Mouse (Mus musculus) hindbrain, embryonic 10.5 days (tissue): Measurements from ENCODE around the gene Pacsin2. TPM values are rescaled to one million over a fixed set of nuclear protein-coding genes. Genes with fewer than 3 reads are reported as not detected.

ENCODE experiments used
- DNase-seq: peaks from one replicate; pipeline ENCODE4 v3.0.0-alpha.2; 2017; ENCODE audit warnings: low spot score
- H3K27ac ChIP-seq: fragments of 300-500 bp; sonication (generic); 2 replicates; pipeline ENCODE4 v1.5.1; 2016; ENCODE audit warnings: mild to moderate bottlenecking, moderate library complexity
- H3K27me3 ChIP-seq: fragments of 300-500 bp; sonication (generic); 2 replicates; pipeline ENCODE4 v1.6.1; 2016; ENCODE audit warnings: mild to moderate bottlenecking; ENCODE audit not compliant: poor library complexity, insufficient read depth, severe bottlenecking
- H3K36me3 ChIP-seq: fragments of 300-500 bp; sonication (generic); 2 replicates; pipeline ENCODE4 v1.6.1; 2016; ENCODE audit warnings: mild to moderate bottlenecking, moderate library complexity
- H3K4me1 ChIP-seq: fragments of 300-500 bp; sonication (generic); replicated peaks from 2 replicates; pipeline ENCODE4 v1.6.1; 2016; ENCODE audit warnings: mild to moderate bottlenecking
- H3K4me3 ChIP-seq: fragments of 300-500 bp; sonication (generic); 2 replicates; pipeline ENCODE4 v1.5.1; 2016; ENCODE audit warnings: mild to moderate bottlenecking, moderate library complexity
- H3K9me3 ChIP-seq: fragments of 300-500 bp; sonication (generic); 2 replicates; pipeline ENCODE4 v1.6.1; 2016; ENCODE audit warnings: mild to moderate bottlenecking, moderate library complexity
- WGBS: fragments of 180-500 bp; shearing (Covaris S2); methylation state at CpG from one replicate; pipeline ENCODE4 v1.1.7; 2016; 5-methylcytosine and 5-hydroxymethylcytosine counted together
- polyA plus RNA-seq: library from polyadenylated mRNA; unstranded; fragments of >200 nt; fragmentation: Nextera tagmentation; extraction: Ambion mirVana; gene quantifications from 2 replicates; pipeline ENCODE4 v1.2.1, GENCODE M21; 2016

Pacsin2 gene
- polyA plus RNA-seq, 1 experiment from 2014 or later = 53.3 TPM

GRCm38 (mm10) chr15:83493856-83494571, 29.6 kb upstream of the Pacsin2 start:
- Histone ChIP-seq H3K4me3 (no peak overlapping the region), H3K36me3 (peaks cover 97% of the 10 kb centered on the region), H3K27me3 (no peaks in the 10 kb centered on the region), H3K4me1 (no peaks in the 10 kb centered on the region; the same call in 1 of the 2 replicates), H3K27ac (no peak overlapping the region), H3K9me3 (no peaks in the 10 kb centered on the region)
- DNase-seq = no peak
- WGBS = 90% methylated on average over 7 of the region's 7 CpGs

GRCm38 (mm10) chr15:83491891-83492290, 27.5 kb upstream of the Pacsin2 start:
- Histone ChIP-seq H3K36me3 (peaks cover 93% of the 10 kb centered on the region), H3K27me3 (no peaks in the 10 kb centered on the region), H3K27ac (no peak overlapping the region), H3K4me3 (no peak overlapping the region), H3K9me3 (no peaks in the 10 kb centered on the region), H3K4me1 (peaks cover 4% of the 10 kb centered on the region; the same call in 1 of the 2 replicates)
- DNase-seq = no peak
- 90% methylated on average over 5 of the region's 5 CpGs for WGBS

- H3K4me3 ChIP-seq = no peak overlapping the region
- WGBS = 96% methylated on average over 20 of the region's 20 CpGs
- peaks cover 89% of the 10 kb centered on the region for H3K36me3 ChIP-seq
- 0 out of 2 replicates have a peak, but pooled peaks cover 4% of the 10 kb centered on the region for H3K4me1 ChIP-seq
- no peak for DNase-seq
- no peak overlapping the region for H3K27ac ChIP-seq
- no peaks in the 10 kb centered on the region for H3K9me3 ChIP-seq
- no peaks in the 10 kb centered on the region for H3K27me3 ChIP-seq
Observed at GRCm38 (mm10) chr15:83489471-83489870, 25.1 kb upstream of the Pacsin2 start.

DNA sequence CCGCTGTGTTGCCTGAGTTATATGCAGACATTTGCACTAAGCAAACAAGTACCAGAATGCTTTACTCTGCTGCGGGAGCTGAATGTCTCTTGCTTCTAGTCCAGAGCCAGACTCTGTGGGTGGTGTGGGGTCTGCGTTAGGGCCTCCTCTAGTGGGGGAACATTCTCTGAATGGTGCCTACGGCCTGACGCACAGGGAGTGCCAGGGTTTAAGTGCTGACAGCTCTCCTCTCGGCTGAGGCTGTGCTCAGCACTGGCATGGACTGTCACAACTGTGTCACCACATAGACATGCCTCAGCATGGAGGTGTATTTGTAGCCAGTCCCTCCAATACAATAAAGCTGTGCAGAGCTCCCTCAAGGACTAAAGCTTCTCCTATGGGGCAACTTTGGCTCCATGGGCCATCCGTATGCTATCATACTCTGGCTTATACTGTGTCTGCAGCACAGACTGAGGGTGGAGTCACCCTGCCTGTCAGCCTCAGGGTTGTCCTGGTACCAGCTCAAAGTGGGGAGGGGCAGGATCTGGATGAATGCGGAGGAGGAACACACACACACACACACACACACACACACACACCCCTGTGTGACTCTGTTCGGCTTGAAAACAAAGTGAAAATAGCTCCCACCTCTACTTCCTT, 23.2 kb upstream of the Pacsin2 start:
- no peak overlapping the region for H3K4me3 ChIP-seq
- WGBS = 74% methylated on average over 9 of the region's 9 CpGs
- peaks cover 82% of the 10 kb centered on the region for H3K36me3 ChIP-seq
- H3K4me1 ChIP-seq = 0 out of 2 replicates have a peak, but pooled peaks cover 4% of the 10 kb centered on the region
- H3K27me3 ChIP-seq = no peaks in the 10 kb centered on the region
- DNase-seq = no peak
- no peaks in the 10 kb centered on the region for H3K9me3 ChIP-seq
- no peak overlapping the region for H3K27ac ChIP-seq

DNA sequence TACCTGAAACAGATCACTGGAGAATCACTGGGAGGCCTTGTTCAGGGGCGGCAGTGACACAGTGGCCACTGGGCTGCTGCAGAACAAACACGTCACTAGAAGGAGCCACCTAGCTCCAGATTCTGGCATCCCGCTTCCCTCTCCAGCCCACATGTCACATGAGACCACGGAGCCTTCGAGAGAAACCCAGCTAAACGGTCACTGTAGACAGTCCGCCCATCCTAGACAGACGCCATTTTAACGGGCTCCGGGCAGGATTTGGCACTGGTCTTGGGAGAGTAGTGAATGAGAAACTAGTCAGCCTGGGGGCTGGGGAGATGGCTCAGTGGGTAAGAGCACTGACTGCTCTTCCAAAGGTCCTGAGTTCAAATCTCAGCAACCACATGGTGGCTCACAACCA, 19.9 kb upstream of the Pacsin2 start:
- Histone ChIP-seq H3K36me3 (peaks cover 52% of the 10 kb centered on the region), H3K27me3 (no peaks in the 10 kb centered on the region), H3K27ac (no peak overlapping the region), H3K4me3 (no peak overlapping the region), H3K9me3 (no peaks in the 10 kb centered on the region), H3K4me1 (peaks cover 15% of the 10 kb centered on the region; the same call in 1 of the 2 replicates)
- no peak for DNase-seq
- 90% methylated on average over 10 of the region's 10 CpGs for WGBS

GRCm38 (mm10) chr15:83483482-83483881, 19.1 kb upstream of the Pacsin2 start:
- DNase-seq = peak; percentile 14
- no peaks in the 10 kb centered on the region for H3K27me3 ChIP-seq
- WGBS = 44% methylated on average over 2 of the region's 2 CpGs
- no peak overlapping the region for H3K27ac ChIP-seq
- peaks cover 22% of the 10 kb centered on the region for H3K4me1 ChIP-seq
- H3K9me3 ChIP-seq = no peaks in the 10 kb centered on the region
- no peak overlapping the region for H3K4me3 ChIP-seq
- peaks cover 46% of the 10 kb centered on the region for H3K36me3 ChIP-seq

DNA sequence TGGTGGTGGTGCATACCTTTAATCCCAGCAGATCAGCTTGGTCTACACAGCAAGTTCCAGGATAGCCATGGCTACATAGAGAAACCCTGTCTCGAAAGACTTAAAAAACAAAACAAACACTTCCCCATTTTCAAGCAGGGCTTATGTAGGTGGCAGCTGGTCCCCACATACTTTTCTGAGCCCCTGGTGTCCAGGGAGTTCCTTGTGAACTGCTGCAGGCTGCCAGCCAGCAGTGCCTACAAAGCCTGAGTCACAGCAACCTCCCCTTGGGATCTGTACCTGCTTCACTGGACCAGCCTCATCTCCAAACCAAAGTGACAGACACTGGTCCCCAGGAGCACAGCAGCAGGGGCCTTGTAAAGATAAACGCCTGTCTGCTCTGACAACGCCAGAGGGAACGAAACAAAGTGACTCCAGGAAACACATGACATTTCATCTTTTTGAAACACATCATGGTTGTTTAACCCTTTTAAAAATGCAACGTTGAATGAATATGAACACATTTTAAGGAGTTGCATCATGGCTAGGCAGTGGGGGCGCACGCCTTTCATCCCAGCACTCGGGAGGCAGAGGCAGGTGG, 18.3 kb upstream of the Pacsin2 start:
- H3K27me3 ChIP-seq = no peaks in the 10 kb centered on the region
- WGBS = 73% methylated on average over 8 of the region's 8 CpGs
- H3K27ac ChIP-seq = no peak overlapping the region
- peaks cover 18% of the 10 kb centered on the region for H3K4me1 ChIP-seq
- no peak overlapping the region for H3K4me3 ChIP-seq
- DNase-seq = no peak
- no peaks in the 10 kb centered on the region for H3K9me3 ChIP-seq
- H3K36me3 ChIP-seq = peaks cover 40% of the 10 kb centered on the region

GRCm38 (mm10) chr15:83481236-83481780, 16.9 kb upstream of the Pacsin2 start:
- 69% methylated on average over 10 of the region's 10 CpGs for WGBS

GRCm38 (mm10) chr15:83479818-83480217, 15.4 kb upstream of the Pacsin2 start:
- 89% methylated on average over 4 of the region's 4 CpGs for WGBS
- Histone ChIP-seq H3K4me3 (no peak overlapping the region), H3K4me1 (peaks cover 18% of the 10 kb centered on the region), H3K27ac (no peak overlapping the region), H3K9me3 (no peaks in the 10 kb centered on the region), H3K36me3 (peaks cover 11% of the 10 kb centered on the region), H3K27me3 (no peaks in the 10 kb centered on the region)
- no peak for DNase-seq

More at GRCm38 (mm10) chr15:83481236-83481780, 16.9 kb upstream of the Pacsin2 start:
- peaks cover 18% of the 10 kb centered on the region for H3K4me1 ChIP-seq
- H3K27ac ChIP-seq = no peak overlapping the region
- H3K36me3 ChIP-seq = peaks cover 25% of the 10 kb centered on the region
- H3K9me3 ChIP-seq = no peaks in the 10 kb centered on the region
- no peaks in the 10 kb centered on the region for H3K27me3 ChIP-seq
- H3K4me3 ChIP-seq = no peak overlapping the region
- DNase-seq = no peak

GRCm38 (mm10) chr15:83478096-83478495, 13.7 kb upstream of the Pacsin2 start:
- 75% methylated on average over 3 of the region's 3 CpGs for WGBS
- no peaks in the 10 kb centered on the region for H3K27me3 ChIP-seq
- peaks cover 31% of the 10 kb centered on the region for H3K4me1 ChIP-seq
- no peak for DNase-seq
- no peak overlapping the region for H3K27ac ChIP-seq
- H3K36me3 ChIP-seq = no peaks in the 10 kb centered on the region
- H3K9me3 ChIP-seq = no peaks in the 10 kb centered on the region
- no peak overlapping the region for H3K4me3 ChIP-seq

DNA sequence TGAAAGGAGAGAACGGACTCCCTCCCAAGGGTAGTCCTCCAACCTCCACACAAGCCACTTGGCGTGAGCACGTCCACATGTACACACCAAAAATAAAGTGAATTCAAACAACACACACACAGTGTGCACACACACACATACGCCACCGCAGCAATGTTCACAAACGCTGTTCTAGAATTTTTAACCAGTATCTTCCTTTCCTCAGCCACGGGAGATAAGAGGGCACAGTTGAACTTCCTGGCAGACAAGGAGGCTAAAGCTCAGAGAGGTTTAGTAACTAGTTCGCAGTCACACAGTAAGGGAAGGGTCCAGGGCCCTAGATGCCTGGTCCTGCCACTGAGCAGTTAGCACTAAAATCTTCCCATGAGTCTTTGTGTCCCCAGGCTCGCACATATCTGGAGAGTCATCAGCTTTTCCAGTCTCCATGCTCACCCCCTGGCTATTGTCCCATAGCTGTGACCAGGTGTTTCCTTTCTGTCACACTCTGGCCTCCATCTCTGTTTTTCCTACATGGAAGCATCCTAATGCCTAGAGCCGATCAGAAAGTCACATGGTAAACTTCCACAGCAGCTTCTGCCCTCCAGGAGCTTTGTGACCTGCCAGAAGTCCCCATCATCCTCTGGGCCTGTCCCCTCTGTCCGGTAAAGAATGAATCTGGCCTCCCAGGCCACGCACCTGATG, 12.3 kb upstream of the Pacsin2 start:
- no peaks in the 10 kb centered on the region for H3K9me3 ChIP-seq
- no peaks in the 10 kb centered on the region for H3K27me3 ChIP-seq
- H3K36me3 ChIP-seq = no peaks in the 10 kb centered on the region
- DNase-seq = no peak
- peaks cover 26% of the 10 kb centered on the region for H3K4me1 ChIP-seq
- WGBS = 86% methylated on average over 12 of the region's 12 CpGs
- no peak overlapping the region for H3K27ac ChIP-seq
- H3K4me3 ChIP-seq = no peak overlapping the region

DNA sequence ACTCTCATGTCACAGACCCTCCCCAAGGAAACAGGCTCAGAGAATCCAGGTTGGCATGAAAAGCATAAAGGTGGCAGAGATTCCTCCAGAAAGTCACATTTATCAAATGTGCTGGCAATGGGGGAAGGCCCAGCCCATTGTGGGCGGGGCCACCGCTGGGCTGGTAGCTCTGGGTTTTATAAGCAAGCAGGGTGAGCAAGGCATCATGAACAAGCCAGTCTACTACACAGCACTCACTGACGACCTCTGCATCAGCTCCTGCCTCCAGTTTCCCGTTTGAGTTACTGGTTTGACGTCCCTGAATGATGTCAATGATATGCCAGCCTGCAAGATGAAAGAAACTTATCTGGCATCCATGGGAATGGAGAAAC, 10.0 kb upstream of the Pacsin2 start:
- WGBS = 37% methylated on average over 5 of the region's 5 CpGs
- no peak overlapping the region for H3K4me3 ChIP-seq

More for the DNA sequence above, 10.0 kb upstream of the Pacsin2 start:
- no peak for DNase-seq
- no peak overlapping the region for H3K27ac ChIP-seq
- no peaks in the 10 kb centered on the region for H3K36me3 ChIP-seq
- no peaks in the 10 kb centered on the region for H3K9me3 ChIP-seq
- H3K4me1 ChIP-seq = peaks cover 22% of the 10 kb centered on the region
- H3K27me3 ChIP-seq = no peaks in the 10 kb centered on the region
